Mouse (Mus musculus) spleen, postnatal 4 days (tissue): ENCODE results near the gene Slc30a1.

Source experiments
- DNase-seq, 2 experiments: peaks; one replicate each; pipeline ENCODE4 v3.0.0; 2022; ENCODE audit warnings: low spot score in 2 of 2

Gene Slc30a1

GRCm38 (mm10) chr1:191945341-191945740, 38.8 kb downstream of the Slc30a1 start:
- no peak for DNase-seq

DNA sequence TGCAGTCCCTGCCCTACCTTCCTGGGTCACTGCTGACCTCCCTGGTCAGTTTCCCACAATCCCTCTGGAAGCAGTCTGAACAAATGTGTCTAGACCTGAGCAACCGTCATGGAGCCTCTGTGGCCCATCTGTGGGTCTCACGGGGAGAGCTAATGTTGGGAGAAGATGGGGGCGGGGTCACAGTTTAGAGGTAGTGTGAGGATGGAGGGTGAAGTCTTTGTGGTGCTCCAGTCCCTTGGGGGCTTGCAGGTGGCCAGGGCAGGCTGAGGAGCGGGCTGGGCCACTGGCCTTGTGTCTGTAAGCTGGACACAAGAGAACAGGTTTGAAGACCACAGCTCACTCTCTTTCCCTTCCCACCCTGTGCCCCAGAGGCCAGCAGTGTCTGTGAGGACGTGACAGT, 39.2 kb downstream of the Slc30a1 start:
- no peak for DNase-seq

GRCm38 (mm10) chr1:191946261-191946660, 39.7 kb downstream of the Slc30a1 start:
- DNase-seq: no peak

GRCm38 (mm10) chr1:191946835-191947234, 40.3 kb downstream of the Slc30a1 start:
- no peak for DNase-seq

DNA sequence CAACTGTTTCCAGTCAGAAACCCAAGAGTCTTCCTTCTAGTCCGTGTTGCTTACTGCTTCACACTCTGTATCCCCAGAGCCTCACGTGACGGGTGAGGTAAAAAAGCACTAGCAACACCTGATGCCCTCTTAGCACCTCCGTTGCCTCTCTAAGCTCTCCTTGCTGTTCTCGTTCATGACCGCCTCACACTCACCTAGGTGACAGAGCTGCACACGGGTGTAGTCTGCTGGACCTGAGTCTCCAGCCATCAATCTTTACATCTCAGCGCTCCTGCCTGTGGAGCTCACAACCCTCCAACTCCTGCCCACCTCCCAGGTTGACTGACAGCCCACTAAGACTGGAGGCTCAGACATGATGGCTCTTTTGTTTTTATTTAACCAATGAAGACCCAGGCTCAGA, 41.2 kb downstream of the Slc30a1 start:
- no peak for DNase-seq

- DNase-seq: no peak
Measured at GRCm38 (mm10) chr1:191948600-191948999, 42.0 kb downstream of the Slc30a1 start.

DNA sequence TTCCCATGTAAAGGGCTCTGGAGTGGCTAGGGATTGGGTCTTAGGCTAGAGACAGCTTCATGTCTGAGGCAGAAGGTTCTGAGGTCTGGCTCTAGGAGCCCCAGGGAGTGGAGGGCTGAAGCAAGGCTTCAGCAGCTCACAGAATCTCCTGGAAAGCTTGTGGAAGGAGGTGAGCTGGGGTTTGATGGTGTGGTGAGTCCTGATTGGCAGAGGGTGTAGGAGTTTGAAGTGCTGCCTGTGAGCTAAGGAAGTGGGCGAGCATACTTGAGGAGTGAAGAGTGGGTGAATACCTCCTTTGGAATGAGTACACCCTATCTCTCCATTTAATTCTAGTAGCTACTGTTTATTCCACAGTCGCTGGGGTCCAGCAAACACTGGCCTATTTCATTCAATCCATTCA, 44.0 kb downstream of the Slc30a1 start:
- DNase-seq: no peak

DNA sequence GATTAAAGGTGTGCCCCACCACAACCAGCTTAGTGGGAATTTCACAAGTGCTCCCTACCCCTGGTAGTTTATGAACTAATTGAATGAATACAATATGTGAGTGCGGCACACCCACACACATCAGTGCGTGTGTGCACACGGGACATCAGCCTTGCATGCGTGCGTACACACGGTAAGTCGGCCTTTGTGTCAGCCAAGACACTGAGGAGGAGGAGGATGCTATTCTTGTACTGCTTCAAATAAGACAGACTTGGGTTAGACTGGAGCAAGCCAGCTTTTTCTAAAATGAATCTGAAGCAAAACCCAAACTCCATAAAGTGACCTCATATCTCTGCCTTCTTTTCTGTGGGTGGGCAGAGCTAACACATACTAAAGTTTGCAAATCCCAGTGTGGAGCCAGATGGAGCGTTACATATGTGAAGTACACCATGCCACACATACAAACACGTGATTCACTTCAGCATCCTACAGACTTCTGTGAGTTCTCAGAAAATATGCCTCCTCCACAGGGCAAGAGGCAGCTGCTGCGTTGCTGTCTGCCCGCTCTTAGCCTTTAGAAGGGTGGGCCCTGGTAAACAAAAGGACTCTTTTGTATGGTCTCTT, 46.3 kb downstream of the Slc30a1 start:
- no peak for DNase-seq

DNA sequence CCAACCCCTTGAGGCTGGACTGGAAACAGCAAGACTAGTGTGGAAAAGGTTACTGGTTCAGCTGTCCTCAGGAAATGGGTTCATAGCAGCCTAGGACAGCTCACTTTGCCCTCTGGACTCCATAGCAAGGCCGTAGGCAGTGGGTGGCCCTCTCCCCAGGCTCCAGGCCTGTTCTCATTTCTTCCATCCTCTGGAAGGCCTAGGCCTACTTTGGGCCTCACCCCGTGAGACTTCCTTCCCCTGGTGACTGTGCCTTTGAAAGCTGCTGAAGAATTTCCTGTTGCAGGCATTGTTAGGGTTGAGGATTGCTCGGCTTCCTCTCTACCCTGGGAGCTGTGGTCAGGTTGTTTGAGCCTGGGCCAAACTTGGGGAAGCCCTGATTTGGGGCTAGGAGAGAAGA, 48.5 kb downstream of the Slc30a1 start:
- no peak for DNase-seq

DNA sequence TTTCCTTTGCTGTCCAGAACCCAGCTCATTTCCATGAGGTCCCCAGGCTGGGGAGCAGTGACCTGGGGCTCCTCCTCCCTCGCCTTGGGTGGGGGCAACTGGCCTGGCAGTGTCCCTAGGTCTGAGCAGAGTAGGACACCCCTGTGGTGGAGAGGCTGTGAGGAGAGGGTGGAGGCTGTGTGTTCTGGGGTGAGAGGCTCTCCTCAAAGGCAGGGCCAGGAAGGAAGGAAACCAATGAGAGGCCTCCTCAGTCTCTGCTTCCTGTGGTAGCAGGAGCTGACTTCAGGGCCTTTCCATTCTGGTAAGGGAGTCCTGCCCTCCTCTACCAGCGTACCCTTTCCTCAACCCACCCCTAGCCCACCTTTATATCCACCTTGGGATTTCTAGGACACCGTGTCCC, 49.7 kb downstream of the Slc30a1 start:
- DNase-seq: no peak

DNA sequence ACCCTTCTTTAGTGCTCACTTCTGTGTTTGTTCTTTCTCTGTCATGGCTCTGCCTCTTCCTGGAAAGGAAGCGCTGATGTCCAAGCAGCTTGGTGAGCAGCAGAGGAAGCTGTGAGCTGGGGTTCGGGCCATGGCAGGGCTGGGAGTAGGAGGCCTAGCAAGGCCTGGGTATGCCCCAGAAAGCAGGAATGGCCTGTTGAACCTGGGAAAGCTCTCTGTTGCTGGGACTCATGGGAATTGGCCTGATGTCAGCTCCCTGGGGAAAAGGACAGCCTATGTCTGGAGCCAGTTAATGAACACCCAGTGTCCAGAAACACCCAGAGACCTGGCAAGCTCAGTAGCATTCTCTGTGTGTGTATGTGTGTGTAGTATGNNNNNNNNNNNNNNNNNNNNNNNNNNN, 50.3 kb downstream of the Slc30a1 start:
- no peak for DNase-seq

DNA sequence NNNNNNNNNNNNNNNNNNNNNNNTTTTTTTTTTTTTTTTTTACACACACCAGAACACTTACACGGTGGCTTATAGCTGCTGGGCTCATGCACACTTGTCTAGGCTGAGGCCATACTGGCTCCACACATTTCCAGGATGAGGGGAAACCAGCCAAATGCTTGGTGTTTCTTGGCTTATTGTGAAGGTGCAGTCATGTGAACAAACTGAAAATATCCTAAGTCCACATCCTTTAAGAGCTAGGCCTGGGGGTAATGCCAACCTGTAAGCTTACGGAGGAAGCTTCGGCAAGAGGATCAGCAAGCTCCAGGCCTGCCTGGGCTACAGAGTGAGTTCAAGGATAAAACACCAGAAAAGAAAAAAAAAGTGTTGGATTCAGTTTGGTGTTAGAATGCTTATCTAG, 50.8 kb downstream of the Slc30a1 start:
- no peak for DNase-seq

GRCm38 (mm10) chr1:191960946-191961345, 54.4 kb downstream of the Slc30a1 start:
- DNase-seq: no peak
